Mouse (Mus musculus) MEL (cell line): ENCODE measurements around the gene Olfr551. TPM values are rescaled to one million over a fixed set of nuclear protein-coding genes. Genes with fewer than 3 reads are reported as not detected.

ENCODE experiments used
- DNase-seq: peaks from one replicate; pipeline ENCODE4 v3.0.0; 2011; ENCODE audit warnings: low read depth, low spot score
- H3K27ac ChIP-seq: 2 replicates; pipeline ENCODE4 v1.5.1; 2012; ENCODE audit warnings: low read depth, mild to moderate bottlenecking, control low read depth, low read length, moderate library complexity; ENCODE audit not compliant: control insufficient read depth
- H3K27me3 ChIP-seq, 2 experiments: fragments of 150-350 bp in 1 of 2; sonication (generic) in 1 of 2; 2 replicates each; pipeline ENCODE4 v1.6.1; 2012; ENCODE audit warnings: low read length in 2 of 2, mild to moderate bottlenecking in 2 of 2, improper control_type of control experiment in 1 of 2, moderate library complexity in 1 of 2; ENCODE audit not compliant: insufficient read depth in 2 of 2, control insufficient read depth in 1 of 2
- H3K36me3 ChIP-seq, 2 experiments: 2 replicates each; pipeline ENCODE4 v1.6.1; 2012 to 2014; ENCODE audit warnings: low read length in 2 of 2, improper control_type of control experiment in 1 of 2, inconsistent platforms in 1 of 2, mild to moderate bottlenecking in 1 of 2; ENCODE audit not compliant: insufficient read depth in 2 of 2, control insufficient read depth in 1 of 2
- H3K4me1 ChIP-seq, 2 experiments: fragments of 150-350 bp in 1 of 2; sonication (generic) in 1 of 2; 2 replicates each; pipeline ENCODE4 v1.6.1; 2012; ENCODE audit warnings: low read length in 2 of 2, improper control_type of control experiment in 1 of 2, mild to moderate bottlenecking in 1 of 2; ENCODE audit not compliant: insufficient read depth in 2 of 2, control insufficient read depth in 1 of 2
- H3K4me3 ChIP-seq, 2 experiments: fragments of 150-350 bp in 1 of 2; sonication (generic) in 1 of 2; 2 replicates each; pipeline ENCODE4 v1.5.1; 2012; ENCODE audit warnings: low read depth in 2 of 2, low read length in 2 of 2, mild to moderate bottlenecking in 2 of 2, moderate library complexity in 2 of 2, control low read depth in 1 of 2, improper control_type of control experiment in 1 of 2; ENCODE audit not compliant: control insufficient read depth in 1 of 2, insufficient read depth in 1 of 2
- H3K79me2 ChIP-seq: 2 replicates; pipeline ENCODE4 v1.6.1; 2012; ENCODE audit warnings: mild to moderate bottlenecking, low read length, moderate library complexity; ENCODE audit not compliant: control insufficient read depth, poor library complexity, insufficient read depth
- H3K9ac ChIP-seq: 2 replicates; pipeline ENCODE4 v1.6.1; 2012; ENCODE audit warnings: low read depth, mild to moderate bottlenecking, control low read depth, low read length, moderate library complexity; ENCODE audit not compliant: control insufficient read depth, poor library complexity, severe bottlenecking
- H3K9me3 ChIP-seq: fragments of 150-350 bp; sonication (generic); replicated peaks from 2 replicates; pipeline ENCODE4 v1.6.1; 2012; ENCODE audit warnings: mild to moderate bottlenecking, low read length, improper control_type of control experiment, moderate library complexity; ENCODE audit not compliant: insufficient read depth
- ETS1 ChIP-seq: IDR thresholded peaks from 2 replicates; pipeline ENCODE4 v1.6.1; 2012; ENCODE audit warnings: low read depth, mild to moderate bottlenecking, inconsistent platforms, low read length, improper control_type of control experiment, moderate library complexity
- MXI1 ChIP-seq: IDR thresholded peaks from 2 replicates; pipeline ENCODE4 v1.6.1; 2011; ENCODE audit warnings: mild to moderate bottlenecking, low read depth, low read length, improper control_type of control experiment
- POLR2A ChIP-seq, 2 experiments: IDR thresholded peaks; 2 replicates each; pipeline ENCODE4 v1.6.1; 2011 to 2012; ENCODE audit warnings: low read length in 2 of 2, mild to moderate bottlenecking in 2 of 2, control low read depth in 1 of 2, improper control_type of control experiment in 1 of 2, low read depth in 1 of 2, moderate library complexity in 1 of 2; ENCODE audit not compliant: control insufficient read depth in 1 of 2, insufficient read depth in 1 of 2, poor library complexity in 1 of 2
- RAD21 ChIP-seq: IDR thresholded peaks from 2 replicates; pipeline ENCODE4 v1.6.1; 2011; ENCODE audit warnings: mild to moderate bottlenecking, low read depth, low read length, improper control_type of control experiment
- SMC3 ChIP-seq: IDR thresholded peaks from 2 replicates; pipeline ENCODE4 v1.6.1; 2011; ENCODE audit warnings: low read depth, low read length, improper control_type of control experiment
- ZC3H11A ChIP-seq: IDR thresholded peaks from 2 replicates; pipeline ENCODE4 v1.6.1; 2012; ENCODE audit warnings: low read depth, mild to moderate bottlenecking, inconsistent platforms, low read length, improper control_type of control experiment
- ZNF384 ChIP-seq: IDR thresholded peaks from 2 replicates; pipeline ENCODE4 v1.6.1; 2012; ENCODE audit warnings: low read depth, mild to moderate bottlenecking, inconsistent platforms, low read length, improper control_type of control experiment
- polyA plus RNA-seq, 2 experiments: library from polyadenylated mRNA; stranded (reverse) in 1 of 2; unstranded in 1 of 2; fragments of >175 nt in 1 of 2; fragments of >200 nt in 1 of 2; gene quantifications; 2 replicates each; pipeline versions ENCODE4 v1.2.1 to v1.2.4; 2012; ENCODE audit warnings: low replicate concordance in 2 of 2, low read depth in 1 of 2; ENCODE audit not compliant: insufficient read length in 2 of 2, insufficient read depth in 1 of 2, missing spikeins in 1 of 2
- total RNA-seq: library from RNA; depleted of rRNA; stranded (reverse); fragments of 300-350 nt; gene quantifications from 2 replicates; pipeline ENCODE4 v1.2.3, GENCODE M21; 2012; rRNA removed

The Olfr551 gene
- total and polyA plus RNA-seq, 3 experiments, result not detected

DNA sequence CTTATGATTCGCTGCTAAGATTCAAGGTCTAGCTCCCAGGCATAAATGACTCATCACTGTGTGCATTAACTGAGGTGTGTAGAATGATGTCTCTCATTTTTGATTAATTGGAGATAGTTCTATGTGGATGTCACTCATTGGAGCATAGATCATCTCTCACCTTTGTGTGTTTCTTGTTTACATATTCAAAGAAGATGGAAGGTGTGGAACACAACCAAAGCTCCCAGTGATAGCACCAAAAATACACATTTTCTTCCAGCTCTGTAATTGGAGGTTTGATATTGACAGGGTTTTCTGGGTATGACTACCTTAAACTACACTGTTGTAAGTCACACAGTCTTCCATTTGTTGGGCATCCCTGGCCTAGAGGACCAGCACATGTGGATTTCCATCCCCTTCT is 57.2 kb downstream of the Olfr551 start, which contains the start of gene Olfr547:
Gene Olfr547 (plus strand): TSS at position 301 of the 400 bp plus-strand sequence.
- H3K27me3 ChIP-seq, result peaks cover 5 to 13% of the 10 kb centered on the region in 2 experiments
- H3K9me3 ChIP-seq, result no peaks in the 10 kb centered on the region
- TF ChIP-seq RAD21 (no peak), MXI1 (no peak), SMC3 (no peak), POLR2A (IDR thresholded peaks at IDR 0.05; ENCODE audit: control insufficient read depth in 1 of 2, insufficient read depth in 1 of 2, low read depth in 1 of 2, low read length in 2 of 2, poor library complexity in 1 of 2) (no peak), ZC3H11A (no peak), ZNF384 (no peak), ETS1 (no peak)
- H3K36me3 ChIP-seq, result no peaks in the 10 kb centered on the region
- no peak for DNase-seq
- no peaks in the 10 kb centered on the region for H3K4me1 ChIP-seq
- H3K9ac ChIP-seq, result no peak within 1 kb of the TSS
- H3K27ac ChIP-seq, result no peak within 1 kb of the TSS
- H3K4me3 ChIP-seq, result no peak within 1 kb of the TSS
- H3K79me2 ChIP-seq, result no peaks in the 10 kb centered on the region

Other genes starting within 250 kb of the Olfr551 start
- gene Rrm1, start 150.2 kb downstream of the Olfr551 start, total RNA-seq, result 147 and 154 TPM in 2 replicates
- 100 to 1,000 TPM in 1 of 2 experiments, not detected in 1; 228 TPM for gene Rrm1, start 150.2 kb downstream of the Olfr551 start, polyA plus RNA-seq
- 0.12 TPM in 1 of 2 replicates, not detected in the other for gene Olfr543, start 110.2 kb downstream of the Olfr551 start, total RNA-seq
- gene Olfr543, start 110.2 kb downstream of the Olfr551 start, polyA plus RNA-seq, result under 1 TPM in 1 of 2 experiments, not detected in 1; 0.61 TPM
- gene Olfr544, start 103.6 kb downstream of the Olfr551 start, total RNA-seq, result 0.04 and 0.07 TPM in 2 replicates
- under 1 TPM in 1 of 2 experiments, not detected in 1; 0.07 TPM for gene Olfr544, start 103.6 kb downstream of the Olfr551 start, polyA plus RNA-seq
- gene Olfr545, start 92.3 kb downstream of the Olfr551 start, total RNA-seq, result 0.12 TPM in 1 of 2 replicates, not detected in the other
- gene Olfr545, start 92.3 kb downstream of the Olfr551 start, polyA plus RNA-seq, result under 1 TPM in 1 of 2 experiments, not detected in 1; 0.25 TPM
- not detected in 2 replicates for gene Olfr547, start 57.1 kb downstream of the Olfr551 start, total RNA-seq
- gene Olfr547, start 57.1 kb downstream of the Olfr551 start, polyA plus RNA-seq, result not detected
- gene Olfr548-ps1, start 51.0 kb downstream of the Olfr551 start, total RNA-seq, result not detected in 2 replicates
- not detected for gene Olfr548-ps1, start 51.0 kb downstream of the Olfr551 start, polyA plus RNA-seq
- not detected in 2 replicates for gene Olfr549, start 42.0 kb downstream of the Olfr551 start, total RNA-seq
- not detected for gene Olfr549, start 42.0 kb downstream of the Olfr551 start, polyA plus RNA-seq
- gene Trim21, start 26.4 kb downstream of the Olfr551 start, total RNA-seq, result 1.3 and 3.3 TPM in 2 replicates
- 1 to 10 TPM in 1 of 2 experiments, not detected in 1; 2.8 TPM for gene Trim21, start 26.4 kb downstream of the Olfr551 start, polyA plus RNA-seq
- gene Olfr550, start 20.4 kb downstream of the Olfr551 start, total RNA-seq, result not detected in 2 replicates
- not detected for gene Olfr550, start 20.4 kb downstream of the Olfr551 start, polyA plus RNA-seq
- gene Olfr552, start 5.9 kb upstream of the Olfr551 start, total RNA-seq, result not detected in 2 replicates
- not detected for gene Olfr552, start 5.9 kb upstream of the Olfr551 start, polyA plus RNA-seq
- not detected in 2 replicates for gene Olfr553, start 26.3 kb upstream of the Olfr551 start, total RNA-seq
- gene Olfr553, start 26.3 kb upstream of the Olfr551 start, polyA plus RNA-seq, result not detected
- not detected in 2 replicates for gene Olfr554, start 46.5 kb upstream of the Olfr551 start, total RNA-seq
- not detected for gene Olfr554, start 46.5 kb upstream of the Olfr551 start, polyA plus RNA-seq
- gene Olfr555, start 66.9 kb upstream of the Olfr551 start, total RNA-seq, result not detected in 2 replicates
- not detected for gene Olfr555, start 66.9 kb upstream of the Olfr551 start, polyA plus RNA-seq
- gene Olfr556, start 73.0 kb upstream of the Olfr551 start, total RNA-seq, result not detected in 2 replicates
- gene Olfr556, start 73.0 kb upstream of the Olfr551 start, polyA plus RNA-seq, result not detected
- not detected in 2 replicates for gene Trim68, start 95.4 kb upstream of the Olfr551 start, total RNA-seq
- gene Trim68, start 95.4 kb upstream of the Olfr551 start, polyA plus RNA-seq, result not detected
- not detected in 2 replicates for gene Olfr557, start 104.0 kb upstream of the Olfr551 start, total RNA-seq
- gene Olfr557, start 104.0 kb upstream of the Olfr551 start, polyA plus RNA-seq, result not detected
- gene Olfr558, start 110.3 kb upstream of the Olfr551 start, total RNA-seq, result not detected in 2 replicates
- gene Olfr558, start 110.3 kb upstream of the Olfr551 start, polyA plus RNA-seq, result not detected
- gene Olfr33, start 127.2 kb upstream of the Olfr551 start, total RNA-seq, result not detected in 2 replicates
- not detected for gene Olfr33, start 127.2 kb upstream of the Olfr551 start, polyA plus RNA-seq
- gene Olfr559, start 135.6 kb upstream of the Olfr551 start, total RNA-seq, result not detected in 2 replicates
- gene Olfr559, start 135.6 kb upstream of the Olfr551 start, polyA plus RNA-seq, result not detected
- not detected in 2 replicates for gene Olfr560, start 167.5 kb upstream of the Olfr551 start, total RNA-seq
- gene Olfr560, start 167.5 kb upstream of the Olfr551 start, polyA plus RNA-seq, result not detected
- not detected in 2 replicates for gene Olfr78, start 167.6 kb upstream of the Olfr551 start, total RNA-seq
- not detected for gene Olfr78, start 167.6 kb upstream of the Olfr551 start, polyA plus RNA-seq
- not detected in 2 replicates for gene Olfr561, start 179.3 kb upstream of the Olfr551 start, total RNA-seq
- not detected for gene Olfr561, start 179.3 kb upstream of the Olfr551 start, polyA plus RNA-seq
- not detected in 2 replicates for gene Olfr564, start 211.6 kb upstream of the Olfr551 start, total RNA-seq
- not detected for gene Olfr564, start 211.6 kb upstream of the Olfr551 start, polyA plus RNA-seq